Mouse (Mus musculus) mouse trophoblast stem cell (cell line): ENCODE results near the gene Fam205c.
"Not testable (repeated sequence)": the region's sequence is repeated elsewhere in the genome, so short reads cannot be mapped to it uniquely, and the experiment has no call there.

Source experiments
- in situ Hi-C, 2 experiments: fragments of 300-500 bp; cut with MseI, MboI; formaldehyde crosslinking; loops; 2 replicates in 1 of 2; 3 replicates in 1 of 2; pipeline ENCODE4 v1.15.1; 2025

The Fam205c gene

DNA sequence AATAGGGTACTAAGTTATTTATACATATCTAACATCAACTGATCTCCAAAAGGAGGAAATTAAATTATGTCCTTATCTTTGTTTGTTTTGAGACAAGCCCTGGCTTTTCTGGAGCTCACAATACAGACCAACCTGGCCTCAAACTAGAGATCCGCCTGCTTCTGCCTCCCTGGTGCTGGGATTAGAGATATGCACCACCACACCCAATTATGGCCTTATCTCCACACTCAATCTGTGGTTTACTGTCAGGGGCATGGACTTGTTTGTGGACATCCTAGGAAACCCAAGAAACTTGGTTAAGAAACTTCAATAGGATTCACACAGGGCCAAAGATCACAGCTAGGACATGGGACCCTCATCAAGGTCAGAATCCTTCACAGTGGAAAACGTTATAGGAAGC is 3.6 kb upstream of the Fam205c start:
- in situ Hi-C loops = loop anchor here (5.0 kb wide), 2 partner anchors 55 to 65 kb away; no protein-coding TSS in a partner anchor

DNA sequence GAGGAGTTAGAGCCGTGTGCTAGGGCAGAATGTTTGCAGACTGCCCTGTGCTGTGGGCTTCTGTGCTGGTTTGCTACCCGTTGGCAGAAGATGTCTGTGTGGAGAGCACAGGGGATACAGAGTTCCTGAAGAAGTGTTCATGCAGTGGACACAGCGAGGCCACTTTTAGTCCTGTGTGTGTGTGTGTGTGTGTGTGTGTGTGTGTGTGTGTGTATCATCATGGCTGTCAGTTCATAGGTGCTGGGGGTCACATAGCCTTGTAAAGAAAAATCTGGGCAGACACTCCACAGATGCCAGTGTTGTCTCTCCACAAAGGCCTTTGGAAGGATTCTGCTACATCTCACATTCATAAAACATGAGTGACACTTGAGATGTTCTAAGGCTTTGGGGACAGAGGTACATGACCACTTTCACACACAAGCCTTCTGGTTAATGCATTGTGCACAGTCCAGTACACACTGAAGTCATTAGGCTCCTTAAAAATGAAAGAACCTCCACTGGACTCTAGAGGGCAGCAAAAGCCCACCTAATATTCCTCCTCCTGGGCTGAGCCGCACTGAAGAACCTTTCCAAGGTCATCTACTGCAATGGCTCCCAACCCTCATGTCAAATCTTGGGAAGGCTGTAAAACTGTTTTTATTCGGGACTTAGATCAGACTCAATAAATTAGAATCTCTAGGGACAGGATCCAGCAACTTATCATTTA is 2.7 kb upstream of the Fam205c start:
- in situ Hi-C loops = loop anchor here (5.0 kb wide), 2 partner anchors 56 to 66 kb away; no protein-coding TSS in a partner anchor

DNA sequence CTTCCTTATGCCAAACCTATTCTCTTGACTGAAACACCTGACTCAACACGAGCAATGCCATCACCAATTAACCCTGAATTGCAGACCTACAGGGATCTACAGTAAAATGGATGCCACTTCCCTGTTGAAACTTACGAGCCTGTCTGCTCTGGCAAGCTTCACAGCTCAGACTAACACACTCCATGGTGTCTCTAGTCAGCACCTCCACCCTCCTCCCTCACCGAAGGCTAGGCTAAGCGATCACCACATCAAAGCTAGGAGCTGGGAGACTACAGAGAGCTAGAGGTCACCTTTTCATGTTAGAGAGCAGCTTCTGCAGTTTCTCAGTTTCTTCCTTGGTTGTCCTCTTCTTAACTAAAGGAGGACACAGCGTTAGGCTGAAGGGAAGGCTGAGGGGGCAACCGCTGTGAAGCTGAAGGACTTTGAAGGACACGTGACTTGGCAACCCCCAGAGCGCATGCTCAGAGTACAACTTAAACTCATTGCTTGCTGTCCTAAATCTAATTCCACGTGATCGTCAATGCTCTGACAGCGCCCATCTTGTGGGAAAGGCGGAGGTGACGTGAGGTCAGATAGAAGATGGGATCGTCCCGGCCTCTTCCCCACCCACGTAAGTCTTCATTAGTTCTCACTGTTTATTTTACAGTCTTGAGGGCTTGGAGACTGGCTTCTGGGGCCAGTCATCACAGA is 1.1 kb downstream of the Fam205c start:
- in situ Hi-C loops = no loop called here

DNA sequence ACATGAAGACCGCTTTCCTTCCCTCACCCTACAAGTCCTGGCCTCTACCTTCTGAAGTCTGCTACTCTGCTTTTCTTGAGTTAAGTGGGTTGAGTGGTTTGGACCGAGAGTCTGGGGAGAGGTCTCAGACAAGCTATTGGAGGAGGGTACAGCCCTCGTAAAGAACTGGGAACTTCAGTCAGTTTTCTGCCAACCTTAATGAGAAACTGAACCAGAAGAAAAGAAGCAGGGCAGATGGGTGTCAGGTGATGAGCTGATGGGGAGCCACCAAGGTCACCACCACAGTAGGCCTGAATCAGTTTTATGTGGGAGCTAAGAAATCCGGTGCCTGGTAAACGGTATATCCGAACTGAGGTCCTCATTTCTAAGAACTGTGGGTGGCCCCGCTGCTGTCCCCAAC is 1.9 kb downstream of the Fam205c start:
- in situ Hi-C loops = no loop called here

DNA sequence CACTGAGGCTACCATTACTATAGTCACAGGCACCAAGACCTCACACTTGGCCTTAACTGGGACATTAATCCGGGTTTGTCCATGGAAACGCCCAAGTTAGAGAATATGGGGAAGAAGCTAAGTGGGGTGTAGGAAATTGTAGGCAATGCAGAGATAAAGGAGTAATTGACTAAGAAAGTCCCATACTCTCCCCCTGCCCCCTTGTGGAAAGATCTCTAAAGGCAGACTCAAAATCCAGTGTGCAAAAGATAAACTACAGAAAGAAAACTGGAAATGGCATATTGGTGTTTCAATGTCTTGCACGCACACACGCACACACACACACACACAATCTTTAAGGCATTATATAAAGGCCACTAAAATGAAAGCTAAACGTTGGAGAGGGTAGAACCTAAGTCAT is 3.3 kb downstream of the Fam205c start:
- in situ Hi-C loops = no loop called here

DNA sequence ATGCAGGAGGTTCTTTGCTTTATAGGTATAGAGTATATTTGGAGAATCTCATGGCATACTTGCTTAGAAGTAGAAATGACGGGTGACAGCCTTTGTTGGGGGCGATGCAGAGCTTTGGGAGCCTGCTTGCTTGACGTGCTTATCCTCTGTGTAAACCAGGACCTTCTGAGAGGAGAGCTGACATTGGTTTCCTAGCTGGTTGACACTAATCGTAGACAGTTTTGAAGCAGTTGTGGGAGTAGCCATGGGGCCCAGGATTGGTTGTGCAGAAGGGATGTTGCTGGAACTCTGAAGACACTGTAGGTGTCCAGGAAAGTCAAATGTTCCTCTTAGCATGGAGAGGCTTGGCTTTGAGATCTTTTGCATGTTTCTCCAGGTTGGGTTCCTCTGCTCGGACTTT is 5.8 kb downstream of the Fam205c start:
- in situ Hi-C loops = no loop called here

DNA sequence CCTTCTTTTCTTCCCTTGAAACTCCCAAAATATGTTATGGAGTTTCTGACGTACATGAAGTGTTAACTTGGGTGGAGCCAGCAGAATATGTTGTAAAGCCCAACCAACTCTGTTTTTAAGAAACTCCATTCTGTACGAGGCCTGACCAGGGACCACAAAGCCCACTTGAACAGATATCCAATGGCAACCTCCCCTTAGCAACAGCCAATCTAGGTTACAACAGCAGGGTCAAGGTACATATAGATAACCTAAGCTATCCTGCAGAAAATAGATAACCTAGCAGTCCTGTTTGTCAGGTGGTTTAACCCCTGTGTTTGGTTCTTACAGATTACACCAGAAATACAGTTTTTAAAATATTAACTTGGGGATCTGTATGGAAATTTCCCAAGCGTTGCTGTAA is 6.6 kb downstream of the Fam205c start:
- in situ Hi-C loops = no loop called here

DNA sequence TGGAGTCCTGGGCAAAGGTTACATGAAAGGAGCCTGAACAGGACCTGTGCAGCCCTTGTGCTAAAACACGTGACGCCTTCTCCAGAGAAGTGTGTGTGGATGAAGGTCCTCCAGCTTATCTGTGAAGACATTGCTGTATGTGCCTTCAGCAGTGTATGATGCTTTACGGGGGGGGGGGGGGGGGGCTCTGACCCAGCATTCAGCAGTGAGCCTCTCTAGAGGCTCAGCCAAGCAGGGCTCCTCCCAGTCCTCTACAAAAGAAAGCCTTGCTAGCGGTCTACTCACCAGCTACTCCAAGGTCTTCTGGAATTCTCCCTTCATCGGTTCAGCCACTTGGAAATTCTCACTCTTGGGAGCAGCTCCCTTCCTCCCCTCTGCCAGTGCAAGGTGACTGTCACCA is 10.5 kb downstream of the Fam205c start:
- in situ Hi-C loops = not testable (repeated sequence)

DNA sequence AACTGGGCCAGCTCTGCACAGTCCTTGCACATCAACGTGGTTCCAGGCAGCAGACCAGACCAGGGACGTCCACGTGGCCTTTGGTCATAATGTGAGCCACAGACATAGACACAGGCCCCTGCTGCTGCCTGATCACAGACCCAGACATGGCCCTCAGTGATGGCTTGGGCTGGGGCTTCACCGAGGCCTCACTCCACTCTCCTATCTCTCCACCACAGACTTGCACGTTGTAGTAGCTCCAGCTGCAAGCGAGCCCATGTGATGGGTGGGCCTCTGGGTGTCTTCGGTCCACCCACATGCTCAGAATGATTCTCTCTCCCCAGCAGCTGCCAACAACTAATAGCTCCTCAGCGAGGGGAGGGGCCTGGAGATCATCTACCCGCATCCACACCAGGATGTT is 13.6 kb downstream of the Fam205c start:
- in situ Hi-C loops = not testable (repeated sequence)

DNA sequence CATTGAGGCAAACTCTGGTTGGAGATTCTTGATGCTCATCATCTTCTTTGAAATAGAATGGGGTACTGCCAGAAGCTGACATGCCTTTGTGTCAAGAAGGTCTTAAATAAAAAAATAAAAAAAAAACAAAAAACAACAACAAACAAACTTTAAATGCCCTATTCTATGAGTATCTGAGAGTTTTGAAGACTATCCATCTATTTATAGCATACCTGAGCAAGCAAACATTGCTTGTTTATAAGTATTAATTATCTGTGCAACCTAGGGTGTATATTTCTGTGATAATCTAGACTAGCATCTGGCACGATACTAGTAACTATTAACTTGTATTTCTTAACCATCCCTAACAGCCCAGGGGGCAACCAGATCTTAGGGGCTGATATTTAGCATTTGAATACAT is 17.4 kb downstream of the Fam205c start, which contains the start of gene Gm12394:
TSS of gene Gm12394 (minus strand) at position 101 of the 400 bp plus-strand sequence.
- in situ Hi-C loops = not testable (repeated sequence)

DNA sequence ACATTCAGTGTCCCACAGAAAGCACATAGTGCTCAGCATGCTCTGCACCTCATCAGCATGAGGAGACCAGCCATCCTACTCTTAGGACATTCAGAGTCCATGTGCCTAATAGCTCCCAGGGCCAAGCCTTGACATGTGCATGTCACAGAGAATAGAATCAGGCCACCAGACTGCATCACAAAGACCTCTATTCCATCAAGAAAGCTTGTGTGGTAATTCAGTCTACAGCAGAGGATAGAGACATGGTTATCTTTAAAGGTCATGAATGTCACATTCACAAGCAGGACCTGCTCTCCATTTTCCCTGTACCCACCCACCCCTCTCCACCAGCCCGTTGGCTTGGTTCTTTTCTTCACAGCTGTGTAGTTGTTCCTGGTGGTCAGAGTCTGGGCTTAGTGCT is 20.2 kb downstream of the Fam205c start, which contains the start of gene Fam205a1:
TSS of gene Fam205a1 (minus strand) at position 101 of the 400 bp plus-strand sequence.
- in situ Hi-C loops = not testable (repeated sequence)
